Mouse (Mus musculus) heart, postnatal 25 days (tissue): ENCODE measurements at regions not wholly inside any gene's neighbourhood (a gene's known extent, or its start where the extent isn't known, plus 50 kb on each side); places are given as distances from the start of the nearest gene placed in this dataset.
"Not testable (repeated sequence)": the region's sequence is repeated elsewhere in the genome, so short reads cannot be mapped to it uniquely, and the experiment has no call there.

Experiments
- DNase-seq: peaks from one replicate; pipeline ENCODE4 v3.0.0; 2022; ENCODE audit warnings: low spot score
- intact Hi-C: fragments of 180-260 bp; cut with DNase I; formaldehyde crosslinking; loops from one replicate; pipeline ENCODE4 v1.15.1; 2025

GRCm38 (mm10) chr12:15216180-15216579, 600.5 kb downstream of the Trib2 start:
- intact Hi-C loops = no loop called here
- no peak for DNase-seq

- no peak for DNase-seq
- intact Hi-C loops = no loop called here
Measured at GRCm38 (mm10) chr12:15174411-15175041, 642.2 kb downstream of the Trib2 start.

DNA sequence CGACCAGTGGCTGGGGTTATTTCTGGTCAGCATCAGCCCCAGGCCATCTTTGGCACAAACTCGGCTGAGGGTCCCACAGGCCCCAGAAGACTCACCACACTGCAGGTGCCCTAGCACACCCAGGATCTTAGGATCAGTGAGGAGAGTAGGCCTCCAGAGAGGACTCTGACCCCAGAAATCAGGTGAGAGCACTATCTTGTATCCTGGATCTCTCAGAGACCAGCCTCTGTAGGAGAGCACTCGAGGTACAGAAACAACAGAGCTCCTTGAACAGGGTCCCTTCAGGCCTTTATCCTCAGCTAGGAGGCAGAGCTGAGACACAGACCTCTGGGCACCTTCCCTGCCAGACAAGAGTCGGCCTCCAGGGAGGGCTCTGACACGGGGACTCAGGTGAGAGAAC, 654.1 kb downstream of the Trib2 start:
- intact Hi-C loops = no loop called here
- DNase-seq = no peak

DNA sequence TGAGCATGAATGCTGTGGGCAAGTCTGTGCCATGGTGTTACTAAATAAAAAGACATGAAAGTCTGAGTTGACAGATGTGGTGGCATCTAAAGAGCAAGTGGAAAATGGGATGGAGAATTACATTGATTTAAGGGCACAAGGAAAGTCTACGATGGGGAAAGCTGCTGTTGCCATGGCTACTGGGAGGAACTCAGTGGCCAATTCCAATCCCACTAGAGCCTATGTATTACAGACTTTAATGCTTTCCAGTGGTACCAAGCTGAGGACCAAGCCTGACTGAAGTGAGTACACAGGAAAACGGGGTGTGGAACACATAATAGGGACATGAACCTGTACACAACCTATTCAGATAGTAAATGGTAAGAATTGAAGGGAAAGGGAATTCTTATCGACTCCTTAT, 654.9 kb downstream of the Trib2 start:
- intact Hi-C loops = no loop called here

GRCm38 (mm10) chr12:15160478-15160998, 656.2 kb downstream of the Trib2 start:
- intact Hi-C loops = no loop called here
- DNase-seq = no peak

More for the DNA sequence above, 654.9 kb downstream of the Trib2 start:
- no peak for DNase-seq

- no peak for DNase-seq
- intact Hi-C loops = no loop called here
Measured at GRCm38 (mm10) chr12:15146398-15146797, 670.3 kb downstream of the Trib2 start.

DNA sequence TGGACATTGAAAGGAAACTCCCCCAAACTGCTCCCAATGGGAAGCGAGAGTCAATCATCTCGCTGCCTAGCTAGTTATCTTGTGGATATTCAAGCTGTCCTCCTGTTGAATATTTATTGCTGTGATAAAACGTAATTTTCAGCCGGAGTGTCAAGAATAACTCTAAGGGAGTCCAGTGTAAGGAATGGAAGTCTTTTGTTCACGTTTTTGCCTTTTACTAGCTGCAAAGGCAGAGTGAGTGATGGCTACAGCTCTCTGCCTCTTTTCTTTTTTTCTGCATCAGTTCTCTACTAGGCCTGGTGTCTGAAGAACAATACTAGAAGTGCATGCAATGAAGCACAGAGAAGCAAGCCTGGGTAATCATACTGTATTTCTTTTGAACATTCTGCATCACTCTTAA, 679.7 kb downstream of the Trib2 start:
- no peak for DNase-seq
- intact Hi-C loops = no loop called here

- intact Hi-C loops = no loop called here
- no peak for DNase-seq
Measured at GRCm38 (mm10) chr12:15124179-15124578, 692.5 kb downstream of the Trib2 start.

GRCm38 (mm10) chr12:15122586-15123212, 694.0 kb downstream of the Trib2 start:
- intact Hi-C loops = no loop called here
- DNase-seq = no peak

GRCm38 (mm10) chr12:15115556-15115955, 701.2 kb downstream of the Trib2 start:
- DNase-seq = no peak
- intact Hi-C loops = no loop called here

- DNase-seq = no peak
- intact Hi-C loops = no loop called here
Measured at GRCm38 (mm10) chr12:15114793-15115192, 701.9 kb downstream of the Trib2 start.

GRCm38 (mm10) chr12:15111049-15111448, 705.7 kb downstream of the Trib2 start:
- no peak for DNase-seq
- intact Hi-C loops = no loop called here

- intact Hi-C loops = no loop called here
- no peak for DNase-seq
Measured at GRCm38 (mm10) chr12:15104876-15105275, 711.8 kb downstream of the Trib2 start.

GRCm38 (mm10) chr12:15078615-15079014, 738.1 kb downstream of the Trib2 start:
- DNase-seq = no peak
- intact Hi-C loops = no loop called here

GRCm38 (mm10) chr12:15064351-15064750, 752.4 kb downstream of the Trib2 start:
- no peak for DNase-seq
- intact Hi-C loops = no loop called here

- intact Hi-C loops = no loop called here
- DNase-seq = no peak
Measured at GRCm38 (mm10) chr12:15051387-15051786, 765.3 kb downstream of the Trib2 start.

DNA sequence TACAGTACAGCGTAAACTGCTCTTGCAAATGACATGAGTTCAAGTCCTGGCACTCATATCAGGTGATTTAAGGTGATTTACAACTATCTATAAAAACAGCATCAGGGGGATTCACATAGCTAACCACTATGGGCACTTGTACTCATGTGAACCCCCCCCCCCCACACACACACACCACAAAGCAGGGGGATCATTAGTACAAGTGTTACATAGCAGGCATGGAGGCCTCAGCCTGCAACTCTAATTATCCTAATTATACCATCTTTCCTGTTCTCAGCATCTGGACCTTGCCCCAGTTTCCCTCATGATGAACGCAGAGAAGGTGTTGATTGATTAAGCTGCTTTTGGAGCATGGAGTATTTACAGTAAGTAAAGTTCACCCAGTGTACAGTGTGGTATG, 773.5 kb downstream of the Trib2 start:
- intact Hi-C loops = no loop called here

GRCm38 (mm10) chr12:15011091-15011490, 805.6 kb downstream of the Trib2 start:
- DNase-seq = no peak
- intact Hi-C loops = no loop called here

More for the DNA sequence above, 773.5 kb downstream of the Trib2 start:
- no peak for DNase-seq

DNA sequence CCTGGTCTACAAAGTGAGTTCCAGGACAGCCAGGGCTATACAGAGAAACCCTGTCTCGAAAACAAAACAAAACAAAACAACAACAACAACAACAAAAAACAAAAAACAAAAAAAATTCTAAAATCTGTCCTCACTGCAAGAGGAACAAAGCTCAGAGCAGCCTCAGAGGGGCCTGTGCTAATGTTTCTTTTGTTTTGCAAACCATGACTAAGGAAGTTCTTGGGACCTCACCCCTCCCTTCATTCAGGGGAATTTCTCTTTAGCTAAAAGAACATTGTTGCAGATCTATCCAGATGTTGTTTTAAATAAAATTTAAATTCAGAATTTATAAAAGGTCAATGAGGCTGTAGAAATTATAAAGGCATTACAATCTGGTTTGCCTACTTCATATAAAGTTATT, 814.3 kb downstream of the Trib2 start:
- DNase-seq, intact Hi-C loops: not testable (repeated sequence)
